Comparison of ENCODE assay signal across 8 mouse cellular contexts in the genomic region with DNA sequence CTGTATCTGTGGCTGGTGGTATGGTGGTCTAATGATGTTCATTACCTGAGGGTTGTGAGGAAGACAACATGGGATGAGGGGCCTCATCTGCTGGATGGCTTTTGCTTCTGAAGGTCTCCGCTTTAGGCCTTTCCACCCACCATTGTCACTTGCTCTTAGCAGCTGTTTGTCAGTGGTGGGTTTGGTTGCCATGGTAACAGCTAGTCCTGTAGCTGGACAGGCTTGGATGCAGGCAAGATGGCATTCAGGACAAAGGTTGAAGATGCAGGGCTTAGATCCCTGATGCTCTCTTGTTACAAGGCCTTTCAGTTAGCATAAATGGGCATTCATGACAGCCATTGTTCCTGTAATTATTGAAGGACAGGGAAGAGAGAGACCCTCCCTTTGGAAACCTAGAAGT. TPM values are rescaled to one million over a fixed set of nuclear protein-coding genes. Genes with fewer than 3 reads are reported as not detected.
DNase-seq lines count a peak whose midpoint lies in the region; ATAC-seq and TF ChIP-seq lines count a peak whose summit lies in the region.

A gene (plus strand): TSS at position 209 of the 400 bp plus-strand sequence.

- peaks cover 30% of the 10 kb centered on the region for H3K4me1 ChIP-seq in forebrain, embryonic 13.5 days
- H3K4me1 ChIP-seq in liver, embryonic 12.5 days: peaks cover 31% of the 10 kb centered on the region
- peaks cover 8% of the 10 kb centered on the region for H3K4me1 ChIP-seq in stomach, embryonic 15.5 days

- TF ChIP-seq CTCF in C2C12 (IDR thresholded peaks at IDR 0.05; ENCODE audit: control insufficient read depth, insufficient read depth, insufficient read length): no peak

- H3K79me2 ChIP-seq in C2C12 (ENCODE audit: control insufficient read depth, insufficient read depth): peaks cover 21% of the 10 kb centered on the region

- H3ac ChIP-seq in C2C12 (ENCODE audit: control insufficient read depth, insufficient read length, low read depth): no peak within 1 kb of the TSS

- no peak for ATAC-seq in forebrain, embryonic 13.5 days
- ATAC-seq in hematopoietic stem cell, adult 5-6 weeks (replicated peaks in 1 of 2; ENCODE audit: insufficient read depth in 1 of 2, low FRiP score in 2 of 2, low TSS enrichment in 1 of 2, low read depth in 1 of 2, poor library complexity in 2 of 2, severe bottlenecking in 2 of 2): no peak
- ATAC-seq in liver, embryonic 12.5 days: no peak
- no peak for ATAC-seq in stomach, embryonic 15.5 days (ENCODE audit: insufficient read depth, low FRiP score, low read depth)

- no peaks in the 10 kb centered on the region for H3K27me3 ChIP-seq in C2C12 (ENCODE audit: control insufficient read depth, insufficient read depth, insufficient read length)
- H3K27me3 ChIP-seq in forebrain, embryonic 13.5 days: no peaks in the 10 kb centered on the region
- peaks cover 38% of the 10 kb centered on the region for H3K27me3 ChIP-seq in liver, embryonic 12.5 days (replicated peaks)
- H3K27me3 ChIP-seq in stomach, embryonic 15.5 days (replicated peaks): no peaks in the 10 kb centered on the region

- H3K4me3 ChIP-seq in C2C12 (ENCODE audit: insufficient read depth, poor library complexity, severe bottlenecking): no peak within 1 kb of the TSS
- H3K4me3 ChIP-seq in forebrain, embryonic 13.5 days: no peak within 1 kb of the TSS
- H3K4me3 ChIP-seq in liver, embryonic 12.5 days: no peak within 1 kb of the TSS
- H3K4me3 ChIP-seq in stomach, embryonic 15.5 days (replicated peaks): no peak within 1 kb of the TSS

- DNase-seq in R1 (ENCODE audit: low read depth, low spot score): peak; percentile 52
- DNase-seq in right cerebral cortex, postnatal 25 days: no peak
- DNase-seq in right cerebral cortex, postnatal 36 days (ENCODE audit: low spot score in 2 of 2): no peak

- H3K79me3 ChIP-seq in C2C12 (ENCODE audit: low read depth): peaks cover 18% of the 10 kb centered on the region

- H3K9ac ChIP-seq in forebrain, embryonic 13.5 days: peak within 1 kb of the TSS; percentile 14; the same call in 1 of the 2 replicates
- H3K9ac ChIP-seq in liver, embryonic 12.5 days: no peak within 1 kb of the TSS
- H3K9ac ChIP-seq in stomach, embryonic 15.5 days: no peak within 1 kb of the TSS

- H3K27ac ChIP-seq in forebrain, embryonic 13.5 days: peak within 1 kb of the TSS; percentile 49; the same call in 1 of the 2 replicates
- H3K27ac ChIP-seq in liver, embryonic 12.5 days: 0 out of 2 replicates have a peak within 1 kb of the TSS, but pooled peaks have one; percentile 43
- H3K27ac ChIP-seq in stomach, embryonic 15.5 days: no peak within 1 kb of the TSS

- no peaks in the 10 kb centered on the region for H3K9me3 ChIP-seq in forebrain, embryonic 13.5 days (replicated peaks)
- no peaks in the 10 kb centered on the region for H3K9me3 ChIP-seq in liver, embryonic 12.5 days (replicated peaks)
- H3K9me3 ChIP-seq in stomach, embryonic 15.5 days: no peaks in the 10 kb centered on the region

- WGBS in forebrain, embryonic 13.5 days: 17% methylated on average over 1 of the region's 1 CpGs
- WGBS in liver, embryonic 12.5 days (ENCODE audit: insufficient replicate concordance): 86% methylated on average over 1 of the region's 1 CpGs
- WGBS in stomach, embryonic 15.5 days: 84% methylated on average over 1 of the region's 1 CpGs

- H3K4me2 ChIP-seq in forebrain, embryonic 13.5 days: no peak within 1 kb of the TSS
- no peak within 1 kb of the TSS for H3K4me2 ChIP-seq in liver, embryonic 12.5 days
- H3K4me2 ChIP-seq in stomach, embryonic 15.5 days: no peak within 1 kb of the TSS

- H3K36me3 ChIP-seq in C2C12 (ENCODE audit: control insufficient read depth, insufficient read depth): no peaks in the 10 kb centered on the region
- H3K36me3 ChIP-seq in forebrain, embryonic 13.5 days (ENCODE audit: poor library complexity, severe bottlenecking): peaks cover 6% of the 10 kb centered on the region; the same call in 1 of the 2 replicates
- H3K36me3 ChIP-seq in liver, embryonic 12.5 days: peaks cover 8% of the 10 kb centered on the region
- no peaks in the 10 kb centered on the region for H3K36me3 ChIP-seq in stomach, embryonic 15.5 days

TF ChIP-seq in C2C12, 6 proteins besides CTCF, POLR2A, EP300 and RAD21:
- TF ChIP-seq USF1 (IDR thresholded peaks at IDR 0.05; ENCODE audit: low read depth) (no peak), MAX (IDR thresholded peaks at IDR 0.05) (no peak), MYOD1 (IDR thresholded peaks at IDR 0.05; ENCODE audit: control insufficient read depth, insufficient read length, low read depth) (no peak), MYOG (IDR thresholded peaks at IDR 0.05; ENCODE audit: control insufficient read depth, extremely low read depth, insufficient read length) (no peak), CEBPB (IDR thresholded peaks at IDR 0.05; ENCODE audit: low read depth) (no peak), FOSL1 (IDR thresholded peaks at IDR 0.05; ENCODE audit: insufficient read depth, low read length, poor library complexity, severe bottlenecking) (no peak)
TF ChIP-seq in C2C12: peak in this region for 0.

RNA-seq across cellular contexts. Expression of the gene that starts here (rescaled TPM):
- polyA plus RNA-seq in C2C12 (2012; fragmentation: generic; extraction: Trizol): 19.4 TPM
- 32.8 and 34.2 TPM in 2 replicates for polyA plus RNA-seq in forebrain, embryonic 13.5 days (2015; fragmentation: Nextera tagmentation; extraction: Ambion mirVana)
- total RNA-seq in hematopoietic stem cell, adult 5-6 weeks (2017): 21.9 and 29.5 TPM in 2 replicates
- 15.5 and 17.5 TPM in 2 replicates for polyA plus RNA-seq in liver, embryonic 12.5 days (2016; fragmentation: Nextera tagmentation; extraction: Ambion mirVana)
- 32.9 and 39.3 TPM in 2 replicates for polyA plus RNA-seq in stomach, embryonic 15.5 days (2015; fragmentation: Nextera tagmentation; extraction: Ambion mirVana)
